Mouse (Mus musculus) midbrain, embryonic 10.5 days (tissue): ENCODE results near the gene Fthl17f. TPM values are rescaled to one million over a fixed set of nuclear protein-coding genes. Genes with fewer than 3 reads are reported as not detected.

Experiments
- polyA plus RNA-seq: library from polyadenylated mRNA; unstranded; fragments of >200 nt; fragmentation: Nextera tagmentation; extraction: Ambion mirVana; gene quantifications from 2 replicates; pipeline ENCODE4 v1.2.1, GENCODE M21; 2016

The Fthl17f gene
- polyA plus RNA-seq, 1 experiment from 2014 or later = not detected

Other genes starting within 250 kb of the Fthl17f start
- gene Gm6592, start 219.0 kb upstream of the Fthl17f start, polyA plus RNA-seq = not detected in 2 replicates
- not detected in 2 replicates for gene Gm5751, start 188.8 kb upstream of the Fthl17f start, polyA plus RNA-seq
- gene B630019K06Rik, start 170.6 kb upstream of the Fthl17f start, polyA plus RNA-seq = 3.4 and 3.9 TPM in 2 replicates
- gene Fthl17b, start 100.0 kb upstream of the Fthl17f start, polyA plus RNA-seq = not detected in 2 replicates
- not detected in 2 replicates for gene Fthl17c, start 86.5 kb upstream of the Fthl17f start, polyA plus RNA-seq
- not detected in 2 replicates for gene Fthl17d, start 76.3 kb upstream of the Fthl17f start, polyA plus RNA-seq
- gene Fthl17e, start 29.5 kb upstream of the Fthl17f start, polyA plus RNA-seq = not detected in 2 replicates
- not detected in 2 replicates for gene 4930402K13Rik, start 41.5 kb downstream of the Fthl17f start, polyA plus RNA-seq
- 0.35 and 0.50 TPM in 2 replicates for gene Lancl3, start 136.9 kb downstream of the Fthl17f start, polyA plus RNA-seq
- gene Gm14862, start 193.9 kb downstream of the Fthl17f start, polyA plus RNA-seq = 0.16 and 0.20 TPM in 2 replicates
- gene Xk, start 209.7 kb downstream of the Fthl17f start, polyA plus RNA-seq = 2.0 and 2.3 TPM in 2 replicates
- gene H2al1m, start 220.7 kb downstream of the Fthl17f start, polyA plus RNA-seq = not detected in 2 replicates